Mouse (Mus musculus): ENCODE results near the gene Elovl7. TPM values are rescaled to one million over a fixed set of nuclear protein-coding genes. Genes with fewer than 3 reads are reported as not detected.
A peak's percentile ranks its signal among the peaks of the same experiment; 100 is the strongest.

The Elovl7 gene
- polyA plus RNA-seq, 1 experiment from 2014 or later = 2.5 TPM

GRCm38 (mm10) chr13:108303841-108304240, 89.6 kb downstream of the Elovl7 start:
- no peak overlapping the region for H3K27ac ChIP-seq (ENCODE audit: low read length)
- no peaks in the 10 kb centered on the region for H3K27me3 ChIP-seq (ENCODE audit: control insufficient read depth, insufficient read depth, low read depth, low read length)
- no peaks in the 10 kb centered on the region for H3K36me3 ChIP-seq (ENCODE audit: control insufficient read depth, insufficient read depth)
- no peak for ATAC-seq (ENCODE audit: low read depth)
- no peak overlapping the region for H3K4me3 ChIP-seq (ENCODE audit: low read depth, low read length)
- WGBS (ENCODE audit: insufficient replicate concordance) = 27% methylated on average over 1 of the region's 1 CpGs
- no peaks in the 10 kb centered on the region for H3K9me3 ChIP-seq (replicated peaks; ENCODE audit: control insufficient read depth, low read length)
- no peak overlapping the region for H3K4me2 ChIP-seq (ENCODE audit: low read depth, low read length)
- no peak overlapping the region for H3K9ac ChIP-seq (ENCODE audit: low read depth, low read length)
- H3K4me1 ChIP-seq (ENCODE audit: control insufficient read depth, low read depth, low read length) = no peaks in the 10 kb centered on the region

DNA sequence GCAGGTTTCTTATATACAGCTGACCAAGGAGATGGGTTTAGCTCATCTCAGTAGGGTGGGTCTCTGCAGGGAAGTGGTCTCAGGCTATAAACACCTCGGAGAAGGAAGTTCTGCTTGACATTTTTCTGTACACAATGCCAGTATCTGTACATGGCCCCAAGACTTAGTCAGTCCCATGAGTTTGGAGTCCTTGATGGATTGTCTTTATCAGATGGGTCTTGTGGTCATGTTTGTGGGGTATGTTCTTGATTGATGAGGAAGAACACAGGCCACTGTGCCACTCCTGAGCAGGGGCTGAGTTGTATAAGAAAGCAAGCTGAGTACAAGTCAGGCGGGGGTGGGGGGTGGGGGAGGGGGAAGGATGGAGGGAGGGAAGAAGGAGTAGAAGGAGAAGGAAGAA, 90.5 kb downstream of the Elovl7 start:
- no peak for ATAC-seq (ENCODE audit: low read depth)
- no peak overlapping the region for H3K9ac ChIP-seq (ENCODE audit: low read depth, low read length)
- no peaks in the 10 kb centered on the region for H3K4me1 ChIP-seq (ENCODE audit: control insufficient read depth, low read depth, low read length)
- no peak overlapping the region for H3K4me3 ChIP-seq (ENCODE audit: low read depth, low read length)
- H3K27ac ChIP-seq (ENCODE audit: low read length) = no peak overlapping the region
- H3K27me3 ChIP-seq (ENCODE audit: control insufficient read depth, insufficient read depth, low read depth, low read length) = no peaks in the 10 kb centered on the region
- WGBS (ENCODE audit: insufficient replicate concordance) = 12% methylated on average over 2 of the region's 2 CpGs
- no peaks in the 10 kb centered on the region for H3K9me3 ChIP-seq (replicated peaks; ENCODE audit: control insufficient read depth, low read length)
- no peak overlapping the region for H3K4me2 ChIP-seq (ENCODE audit: low read depth, low read length)
- H3K36me3 ChIP-seq (ENCODE audit: control insufficient read depth, insufficient read depth) = no peaks in the 10 kb centered on the region

GRCm38 (mm10) chr13:108315702-108316486, 101.7 kb downstream of the Elovl7 start, which contains the start of gene Depdc1b:
Gene Depdc1b, plus strand, starts transcription at chr13:108316332.
- H3K4me3 ChIP-seq (ENCODE audit: low read depth, low read length) = peak within 1 kb of the TSS; percentile 89
- H3K27ac ChIP-seq (ENCODE audit: low read length) = peak within 1 kb of the TSS; percentile 99
- peak within 1 kb of the TSS; percentile 73 for H3K4me2 ChIP-seq (ENCODE audit: low read depth, low read length)
- H3K9me3 ChIP-seq (replicated peaks; ENCODE audit: control insufficient read depth, low read length) = no peaks in the 10 kb centered on the region
- no peaks in the 10 kb centered on the region for H3K27me3 ChIP-seq (ENCODE audit: control insufficient read depth, insufficient read depth, low read depth, low read length)
- H3K36me3 ChIP-seq (ENCODE audit: control insufficient read depth, insufficient read depth) = no peaks in the 10 kb centered on the region
- WGBS (ENCODE audit: insufficient replicate concordance) = under 1% methylated on average over 46 of the region's 48 CpGs
- H3K9ac ChIP-seq (ENCODE audit: low read depth, low read length) = peak within 1 kb of the TSS; percentile 90
- peaks cover 19% of the 10 kb centered on the region for H3K4me1 ChIP-seq (ENCODE audit: control insufficient read depth, low read depth, low read length)
- ATAC-seq (ENCODE audit: low read depth) = peak; percentile 91

DNA sequence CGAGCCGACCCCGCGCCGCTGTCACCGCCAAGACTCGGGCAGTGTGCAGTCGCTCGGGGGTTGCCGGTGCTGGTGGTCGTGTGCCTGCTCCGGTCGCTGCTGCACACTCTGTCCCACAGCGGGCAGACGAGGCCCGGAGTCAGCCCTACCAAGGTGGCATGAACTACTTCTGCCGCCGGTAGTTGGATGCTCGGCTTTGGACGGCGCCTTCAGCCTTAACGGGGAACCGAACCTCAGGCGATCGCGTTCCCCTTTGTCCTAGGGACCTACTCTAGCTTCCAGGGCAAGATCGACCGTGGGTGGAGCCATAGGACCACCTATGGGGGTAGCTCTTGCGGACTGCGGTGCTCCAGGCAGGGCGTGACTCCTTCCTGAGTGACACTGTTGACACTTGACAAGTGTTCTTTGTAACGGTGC, 102.3 kb downstream of the Elovl7 start:
- ATAC-seq (ENCODE audit: low read depth) = peak; percentile 65
- peak overlapping the region; percentile 99 for H3K27ac ChIP-seq (ENCODE audit: low read length)

DNA sequence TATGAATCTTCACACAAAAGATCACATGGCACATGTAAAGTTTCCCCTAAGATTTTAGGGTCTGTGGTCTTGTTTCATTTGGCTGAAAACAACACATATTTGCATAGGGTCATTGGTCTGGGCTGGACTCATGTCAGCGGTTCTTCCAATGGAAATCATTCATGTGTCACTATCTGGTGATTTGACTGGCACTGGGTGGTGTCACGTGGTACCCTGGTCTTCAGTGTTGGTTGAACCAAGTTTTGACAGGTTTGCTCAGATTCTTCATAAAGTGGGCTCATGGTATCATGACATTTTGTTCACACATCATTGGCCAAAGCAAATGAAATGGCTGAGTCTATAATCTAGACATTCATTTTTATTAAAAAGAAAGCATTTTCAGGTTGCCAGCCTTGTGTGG, 103.2 kb downstream of the Elovl7 start:
- Histone ChIP-seq H3K27ac (ENCODE audit: low read length) (peak overlapping the region; percentile 99), H3K4me3 (ENCODE audit: low read depth, low read length) (peak overlapping the region; percentile 89), H3K36me3 (ENCODE audit: control insufficient read depth, insufficient read depth) (no peaks in the 10 kb centered on the region), H3K9me3 (replicated peaks; ENCODE audit: control insufficient read depth, low read length) (no peaks in the 10 kb centered on the region), H3K27me3 (ENCODE audit: control insufficient read depth, insufficient read depth, low read depth, low read length) (no peaks in the 10 kb centered on the region), H3K9ac (ENCODE audit: low read depth, low read length) (peak overlapping the region; percentile 90), H3K4me1 (ENCODE audit: control insufficient read depth, low read depth, low read length) (peaks cover 19% of the 10 kb centered on the region), H3K4me2 (ENCODE audit: low read depth, low read length) (peak overlapping the region; percentile 73)
- no peak for ATAC-seq (ENCODE audit: low read depth)
- WGBS (ENCODE audit: insufficient replicate concordance) = 60% methylated on average over 2 of the region's 2 CpGs

More for the DNA sequence above, 102.3 kb downstream of the Elovl7 start:
- Histone ChIP-seq H3K4me3 (ENCODE audit: low read depth, low read length) (peak overlapping the region; percentile 89), H3K36me3 (ENCODE audit: control insufficient read depth, insufficient read depth) (no peaks in the 10 kb centered on the region), H3K9me3 (replicated peaks; ENCODE audit: control insufficient read depth, low read length) (no peaks in the 10 kb centered on the region), H3K4me1 (ENCODE audit: control insufficient read depth, low read depth, low read length) (peaks cover 19% of the 10 kb centered on the region), H3K27me3 (ENCODE audit: control insufficient read depth, insufficient read depth, low read depth, low read length) (no peaks in the 10 kb centered on the region), H3K4me2 (ENCODE audit: low read depth, low read length) (peak overlapping the region; percentile 73), H3K9ac (ENCODE audit: low read depth, low read length) (peak overlapping the region; percentile 90)
- under 1% methylated on average over 32 of the region's 32 CpGs for WGBS (ENCODE audit: insufficient replicate concordance)

DNA sequence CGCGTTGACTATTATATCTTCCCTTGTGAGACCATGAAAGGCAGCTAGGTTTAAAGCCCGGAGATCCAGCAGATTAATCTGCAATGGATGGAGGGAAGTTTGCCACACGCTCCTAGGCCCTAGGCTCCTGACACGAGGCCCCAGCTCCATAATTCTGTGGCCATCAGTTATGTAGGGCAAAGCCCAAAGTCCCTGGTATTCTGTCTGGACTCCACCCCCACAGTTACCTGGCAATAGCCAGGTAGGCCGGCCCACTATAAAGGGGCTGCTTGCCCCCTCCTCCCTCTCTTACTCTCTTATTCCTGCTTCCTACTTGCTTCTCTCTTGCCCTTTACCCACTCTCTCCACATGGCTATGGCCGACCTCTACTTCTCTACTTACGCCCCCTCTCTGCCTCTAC, 104.8 kb downstream of the Elovl7 start:
- Histone ChIP-seq H3K27me3 (ENCODE audit: control insufficient read depth, insufficient read depth, low read depth, low read length) (no peaks in the 10 kb centered on the region), H3K27ac (ENCODE audit: low read length) (no peak overlapping the region), H3K36me3 (ENCODE audit: control insufficient read depth, insufficient read depth) (peaks cover 2% of the 10 kb centered on the region), H3K9me3 (replicated peaks; ENCODE audit: control insufficient read depth, low read length) (no peaks in the 10 kb centered on the region), H3K9ac (ENCODE audit: low read depth, low read length) (no peak overlapping the region), H3K4me1 (ENCODE audit: control insufficient read depth, low read depth, low read length) (peaks cover 19% of the 10 kb centered on the region), H3K4me3 (ENCODE audit: low read depth, low read length) (no peak overlapping the region), H3K4me2 (ENCODE audit: low read depth, low read length) (no peak overlapping the region)
- ATAC-seq (ENCODE audit: low read depth) = no peak
- WGBS (ENCODE audit: insufficient replicate concordance) = 91% methylated on average over 8 of the region's 8 CpGs

GRCm38 (mm10) chr13:108320216-108320615, 106.0 kb downstream of the Elovl7 start:
- no peak overlapping the region for H3K27ac ChIP-seq (ENCODE audit: low read length)
- H3K4me3 ChIP-seq (ENCODE audit: low read depth, low read length) = no peak overlapping the region
- ATAC-seq (ENCODE audit: low read depth) = no peak
- WGBS (ENCODE audit: insufficient replicate concordance) = 70% methylated on average over 8 of the region's 8 CpGs
- peaks cover 11% of the 10 kb centered on the region for H3K4me1 ChIP-seq (ENCODE audit: control insufficient read depth, low read depth, low read length)
- no peaks in the 10 kb centered on the region for H3K27me3 ChIP-seq (ENCODE audit: control insufficient read depth, insufficient read depth, low read depth, low read length)
- no peak overlapping the region for H3K9ac ChIP-seq (ENCODE audit: low read depth, low read length)
- no peaks in the 10 kb centered on the region for H3K9me3 ChIP-seq (replicated peaks; ENCODE audit: control insufficient read depth, low read length)
- no peak overlapping the region for H3K4me2 ChIP-seq (ENCODE audit: low read depth, low read length)
- H3K36me3 ChIP-seq (ENCODE audit: control insufficient read depth, insufficient read depth) = peaks cover 14% of the 10 kb centered on the region

DNA sequence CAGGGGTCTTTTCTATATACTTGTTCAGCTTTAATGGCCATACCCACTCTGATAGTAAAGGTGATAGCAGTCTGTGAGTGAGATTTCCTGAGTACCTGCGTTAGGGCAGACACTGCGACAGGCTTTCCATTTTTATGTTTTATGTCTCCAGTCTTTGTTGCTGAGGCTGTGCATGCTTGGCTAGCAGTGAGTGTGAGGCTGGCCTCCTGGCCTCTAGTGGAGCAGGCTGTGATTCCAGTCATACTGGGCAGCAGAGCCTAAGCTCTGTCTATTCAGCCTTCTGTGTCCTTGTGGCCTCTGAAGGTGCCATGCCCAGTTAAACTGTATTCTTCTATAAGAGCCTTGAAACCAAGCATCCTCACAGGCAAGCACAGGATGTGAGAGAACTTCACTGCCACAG, 108.3 kb downstream of the Elovl7 start:
- 88% methylated on average over 2 of the region's 2 CpGs for whole genome bisulfite sequencing (ENCODE audit: insufficient replicate concordance)
- ATAC-seq (ENCODE audit: low read depth) = no peak

DNA sequence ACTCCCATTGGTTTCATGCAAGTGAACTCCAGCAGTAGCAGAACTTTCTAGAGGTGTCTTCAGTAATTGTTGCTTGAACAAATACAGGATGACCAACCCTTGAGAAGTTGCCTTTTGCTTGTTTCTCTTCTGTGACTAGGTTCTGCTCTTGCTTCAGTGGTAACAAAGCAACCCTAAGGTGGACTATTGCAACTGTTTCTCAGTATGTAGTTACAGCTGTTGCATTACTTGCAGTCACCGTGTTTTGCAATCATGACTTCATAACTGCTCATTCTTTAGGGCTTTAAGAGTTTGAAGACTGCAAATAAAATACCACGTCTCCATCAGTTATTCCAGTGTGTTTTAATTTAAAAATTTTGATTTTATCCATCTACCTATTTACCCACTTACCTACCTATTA, 109.1 kb downstream of the Elovl7 start:
- ATAC-seq (ENCODE audit: low read depth) = no peak
- H3K36me3 ChIP-seq (ENCODE audit: control insufficient read depth, insufficient read depth) = peaks cover 26% of the 10 kb centered on the region
- H3K4me1 ChIP-seq (ENCODE audit: control insufficient read depth, low read depth, low read length) = no peaks in the 10 kb centered on the region; the same call in 1 of the 2 replicates
- WGBS (ENCODE audit: insufficient replicate concordance) = 75% methylated on average over 2 of the region's 2 CpGs
- no peak overlapping the region for H3K9ac ChIP-seq (ENCODE audit: low read depth, low read length)
- H3K27ac ChIP-seq (ENCODE audit: low read length) = no peak overlapping the region
- no peak overlapping the region for H3K4me2 ChIP-seq (ENCODE audit: low read depth, low read length)
- no peaks in the 10 kb centered on the region for H3K27me3 ChIP-seq (ENCODE audit: control insufficient read depth, insufficient read depth, low read depth, low read length)
- no peaks in the 10 kb centered on the region for H3K9me3 ChIP-seq (replicated peaks; ENCODE audit: control insufficient read depth, low read length)
- H3K4me3 ChIP-seq (ENCODE audit: low read depth, low read length) = no peak overlapping the region

More for the DNA sequence above, 108.3 kb downstream of the Elovl7 start:
- Histone ChIP-seq H3K27me3 (ENCODE audit: control insufficient read depth, insufficient read depth, low read depth, low read length) (no peaks in the 10 kb centered on the region), H3K9ac (ENCODE audit: low read depth, low read length) (no peak overlapping the region), H3K36me3 (ENCODE audit: control insufficient read depth, insufficient read depth) (peaks cover 26% of the 10 kb centered on the region), H3K9me3 (replicated peaks; ENCODE audit: control insufficient read depth, low read length) (no peaks in the 10 kb centered on the region), H3K27ac (ENCODE audit: low read length) (no peak overlapping the region), H3K4me2 (ENCODE audit: low read depth, low read length) (no peak overlapping the region), H3K4me3 (ENCODE audit: low read depth, low read length) (no peak overlapping the region), H3K4me1 (ENCODE audit: control insufficient read depth, low read depth, low read length) (peaks cover 5% of the 10 kb centered on the region; the same call in 1 of the 2 replicates)

All from liver, embryonic 16.5 days (tissue).